Mouse (Mus musculus) embryonic facial prominence, embryonic 14.5 days (tissue): ENCODE measurements around the gene Pdia2. TPM values are rescaled to one million over a fixed set of nuclear protein-coding genes. Genes with fewer than 3 reads are reported as not detected.
"Not testable (repeated sequence)": the region's sequence is repeated elsewhere in the genome, so short reads cannot be mapped to it uniquely, and the experiment has no call there.

ENCODE experiments used
- ATAC-seq: fragments of 200-750 bp; cut with Nextera tagmentation; 2 replicates; pipeline ENCODE4 v1.8.0; 2017; ENCODE audit warnings: low read depth, moderate number of reproducible peaks, moderate TSS enrichment
- DNase-seq: peaks from one replicate; pipeline ENCODE4 v3.0.0-alpha.2; 2015; ENCODE audit warnings: low spot score
- H3K27ac ChIP-seq: fragments of 300-500 bp; sonication (generic); replicated peaks from 2 replicates; pipeline ENCODE4 v1.5.1; 2014; ENCODE audit warnings: low read depth, mild to moderate bottlenecking, low read length, moderate library complexity
- H3K27me3 ChIP-seq: fragments of 300-500 bp; sonication (generic); replicated peaks from 2 replicates; pipeline ENCODE4 v1.6.1; 2014; ENCODE audit warnings: low read length; ENCODE audit not compliant: control insufficient read depth, insufficient read depth
- H3K36me3 ChIP-seq: fragments of 300-500 bp; sonication (generic); 2 replicates; pipeline ENCODE4 v1.6.1; 2014; ENCODE audit warnings: low read length, mixed read lengths; ENCODE audit not compliant: control insufficient read depth, insufficient read depth
- H3K4me1 ChIP-seq: fragments of 300-500 bp; sonication (generic); 2 replicates; pipeline ENCODE4 v1.6.1; 2014; ENCODE audit warnings: antibody characterized with exemption, low read length; ENCODE audit not compliant: control insufficient read depth, insufficient read depth
- H3K4me2 ChIP-seq: fragments of 300-500 bp; sonication (generic); 2 replicates; pipeline ENCODE4 v1.6.1; 2014; ENCODE audit warnings: low read depth, mild to moderate bottlenecking, low read length, moderate library complexity, mixed read lengths
- H3K4me3 ChIP-seq: fragments of 300-500 bp; sonication (generic); 2 replicates; pipeline ENCODE4 v1.5.1; 2014; ENCODE audit warnings: low read depth, mild to moderate bottlenecking, low read length
- H3K9ac ChIP-seq: fragments of 300-500 bp; sonication (generic); 2 replicates; pipeline ENCODE4 v1.6.1; 2014; ENCODE audit warnings: low read depth, mild to moderate bottlenecking, low read length, moderate library complexity, mixed read lengths
- H3K9me3 ChIP-seq: fragments of 300-500 bp; sonication (generic); 2 replicates; pipeline ENCODE4 v1.6.1; 2016; ENCODE audit warnings: low read length; ENCODE audit not compliant: control insufficient read depth
- WGBS: fragments of 180-500 bp; shearing (Covaris S2); extraction: QIAGEN DNeasy Blood & Tissue Kit; methylation state at CpG from one replicate; pipeline ENCODE4 v1.1.7; 2014; 5-methylcytosine and 5-hydroxymethylcytosine counted together
- polyA plus RNA-seq: library from polyadenylated mRNA; unstranded; fragments of >200 nt; fragmentation: Nextera tagmentation; extraction: Ambion mirVana; gene quantifications from 2 replicates; pipeline ENCODE4 v1.2.1, GENCODE M21; 2014

The Pdia2 gene
- polyA plus RNA-seq, 1 experiment from 2014 or later = 0.85 TPM

DNA sequence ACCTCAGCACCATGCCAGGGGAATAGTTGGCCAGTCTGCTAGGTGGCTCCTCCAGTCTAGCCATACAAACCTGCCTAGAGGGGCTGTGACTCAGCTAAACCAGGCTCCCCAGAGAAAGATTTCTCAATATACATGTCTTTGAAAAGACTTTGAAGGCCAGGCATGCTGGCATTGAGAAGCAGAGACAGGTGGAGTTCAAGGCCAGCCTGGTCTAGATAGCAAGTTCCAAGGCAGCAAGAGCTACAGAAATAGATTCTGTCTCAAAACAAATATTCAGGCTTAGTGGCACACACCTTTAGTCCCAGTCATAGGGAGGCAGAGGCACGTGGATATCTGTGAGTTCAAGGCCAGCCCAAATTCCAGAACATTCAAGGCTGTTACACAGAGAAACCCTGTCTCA is 7.5 kb upstream of the Pdia2 start:
- Histone ChIP-seq H3K9ac (no peak overlapping the region), H3K4me2 (no peak overlapping the region), H3K27me3 (peaks cover 33% of the 10 kb centered on the region), H3K9me3 (no peaks in the 10 kb centered on the region), H3K4me3 (no peak overlapping the region), H3K36me3 (no peaks in the 10 kb centered on the region), H3K4me1 (peaks cover 7% of the 10 kb centered on the region; the same call in 1 of the 2 replicates), H3K27ac (no peak overlapping the region)
- no peak for DNase-seq
- ATAC-seq = no peak
- 39% methylated on average over 1 of the region's 1 CpGs for WGBS

GRCm38 (mm10) chr17:26204766-26205165 is 5.9 kb upstream of the Pdia2 start:
- 36% methylated on average over 10 of the region's 11 CpGs for WGBS
- Histone ChIP-seq H3K4me1 (peaks cover 7% of the 10 kb centered on the region; the same call in 1 of the 2 replicates), H3K4me2 (no peak overlapping the region), H3K9me3 (no peaks in the 10 kb centered on the region), H3K27me3 (peaks cover 48% of the 10 kb centered on the region), H3K27ac (no peak overlapping the region), H3K9ac (no peak overlapping the region), H3K4me3 (no peak overlapping the region), H3K36me3 (no peaks in the 10 kb centered on the region)
- DNase-seq = no peak
- ATAC-seq = no peak

DNA sequence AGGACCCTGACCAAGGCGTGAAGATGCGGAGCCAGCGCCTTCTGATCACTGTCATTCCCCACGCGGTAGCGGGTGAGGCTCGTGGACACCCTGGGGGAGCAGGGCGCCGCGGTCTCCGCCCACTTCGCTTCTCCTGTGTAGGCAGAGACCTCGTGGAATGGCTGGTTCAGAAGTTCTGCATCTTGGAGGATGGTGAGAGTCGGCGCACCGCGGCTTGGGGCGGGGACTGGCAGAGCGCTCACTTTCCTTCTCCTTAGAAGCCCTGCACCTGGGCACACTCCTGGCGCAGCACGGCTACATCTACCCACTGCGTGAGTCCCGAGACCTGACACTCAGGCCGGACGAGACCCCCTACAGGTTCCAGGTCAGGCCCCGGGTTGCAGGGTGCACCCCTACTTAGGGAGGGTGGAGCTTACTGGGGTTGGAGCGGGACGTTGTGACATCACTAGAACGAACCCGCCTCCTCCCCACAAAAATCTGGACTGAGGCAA is 4.5 kb upstream of the Pdia2 start:
- peak overlapping the region; percentile 96 for H3K4me2 ChIP-seq
- H3K4me1 ChIP-seq = peaks cover 7% of the 10 kb centered on the region; the same call in 1 of the 2 replicates
- H3K36me3 ChIP-seq = peaks cover under 1% of the 10 kb centered on the region; the same call in 1 of the 2 replicates
- peak overlapping the region; percentile 54 for H3K9ac ChIP-seq
- ATAC-seq (peak; percentile 16), DNase-seq (peak; percentile 40)
- no peaks in the 10 kb centered on the region for H3K9me3 ChIP-seq
- H3K27ac ChIP-seq = no peak overlapping the region
- WGBS = 1% methylated on average over 26 of the region's 30 CpGs
- H3K27me3 ChIP-seq = peaks cover 52% of the 10 kb centered on the region
- peak overlapping the region; percentile 52 for H3K4me3 ChIP-seq

- peaks cover 7% of the 10 kb centered on the region; the same call in 1 of the 2 replicates for H3K4me1 ChIP-seq
- DNase-seq = no peak
- peak within 1 kb of the TSS; percentile 96 for H3K4me2 ChIP-seq
- peak within 1 kb of the TSS; percentile 54 for H3K9ac ChIP-seq
- no peak within 1 kb of the TSS for H3K27ac ChIP-seq
- 2% methylated on average over 17 of the region's 22 CpGs for WGBS
- peak within 1 kb of the TSS; percentile 52 for H3K4me3 ChIP-seq
- H3K27me3 ChIP-seq = peaks cover 52% of the 10 kb centered on the region
- ATAC-seq = no peak; the same call in 1 of the 2 replicates
- no peaks in the 10 kb centered on the region for H3K9me3 ChIP-seq
- H3K36me3 ChIP-seq = peaks cover 6% of the 10 kb centered on the region; the same call in 1 of the 2 replicates
Measured at GRCm38 (mm10) chr17:26202737-26203136, 3.9 kb upstream of the Pdia2 start, which contains the start of gene Rgs11. Gene Rgs11 (plus strand): TSS chr17:26202951.

GRCm38 (mm10) chr17:26201998-26202397 is 3.1 kb upstream of the Pdia2 start:
- no peak for DNase-seq
- Histone ChIP-seq H3K9ac (no peak overlapping the region), H3K27me3 (peaks cover 52% of the 10 kb centered on the region), H3K4me2 (no peak overlapping the region), H3K4me1 (peaks cover 7% of the 10 kb centered on the region; the same call in 1 of the 2 replicates), H3K27ac (no peak overlapping the region), H3K36me3 (peaks cover 12% of the 10 kb centered on the region), H3K9me3 (no peaks in the 10 kb centered on the region), H3K4me3 (peak overlapping the region; percentile 3; the same call in 1 of the 2 replicates)
- no peak for ATAC-seq

- H3K9me3 ChIP-seq = no peaks in the 10 kb centered on the region
- DNase-seq (peak; percentile 68), ATAC-seq (peak; percentile 73)
- peaks cover 7% of the 10 kb centered on the region; the same call in 1 of the 2 replicates for H3K4me1 ChIP-seq
- under 1% methylated on average over 26 of the region's 92 CpGs for WGBS
- peak overlapping the region; percentile 96 for H3K4me2 ChIP-seq
- no peak overlapping the region for H3K27ac ChIP-seq
- H3K36me3 ChIP-seq = peaks cover 22% of the 10 kb centered on the region
- H3K4me3 ChIP-seq = peak overlapping the region; percentile 57
- H3K27me3 ChIP-seq = peaks cover 52% of the 10 kb centered on the region
- H3K9ac ChIP-seq = peak overlapping the region; percentile 69
Measured at GRCm38 (mm10) chr17:26200831-26201705, 2.2 kb upstream of the Pdia2 start.

DNA sequence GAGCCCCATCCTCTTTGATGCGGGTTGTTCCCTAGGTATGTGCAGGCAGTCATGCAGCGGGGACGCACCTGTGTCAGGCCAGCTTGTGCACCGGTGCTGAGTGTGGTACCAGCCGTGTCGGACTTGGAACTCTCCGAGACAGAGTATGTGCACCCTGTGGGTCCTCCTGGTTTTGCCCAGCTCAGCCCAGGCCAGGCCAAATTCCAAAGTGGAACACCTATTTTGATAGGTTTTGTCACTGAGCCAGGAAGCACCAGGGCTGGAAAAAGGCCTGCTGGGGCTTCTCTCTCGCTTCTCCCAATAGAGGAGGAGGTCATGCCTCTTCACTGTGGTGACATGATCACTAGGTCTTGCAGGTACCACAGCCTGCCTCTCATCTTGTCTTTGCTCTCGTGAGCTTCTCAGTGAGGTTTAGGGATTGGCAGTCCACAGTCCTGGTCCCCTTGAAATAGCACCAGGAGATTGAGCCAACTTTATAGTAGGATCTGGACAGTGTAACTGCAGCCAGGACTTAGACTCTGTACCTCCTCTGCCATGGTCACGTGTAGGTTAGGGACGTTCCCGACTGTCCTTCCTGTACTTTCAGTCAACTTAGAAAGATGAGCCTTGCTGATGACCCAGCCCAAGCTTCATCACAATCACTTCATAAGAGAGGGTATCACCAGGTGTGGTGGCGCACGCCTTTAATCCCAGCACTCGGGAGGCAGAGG is 6.3 kb downstream of the Pdia2 start:
- Histone ChIP-seq H3K4me1 (no peaks in the 10 kb centered on the region), H3K27ac (no peak overlapping the region), H3K4me3 (no peak overlapping the region), H3K27me3 (no peaks in the 10 kb centered on the region), H3K36me3 (peaks cover 95% of the 10 kb centered on the region), H3K4me2 (no peak overlapping the region), H3K9ac (no peak overlapping the region), H3K9me3 (no peaks in the 10 kb centered on the region)
- DNase-seq (no peak), ATAC-seq (no peak)
- WGBS = 98% methylated on average over 15 of the region's 15 CpGs

- H3K9me3 ChIP-seq, ATAC-seq, H3K9ac ChIP-seq, DNase-seq, H3K27me3 ChIP-seq, H3K4me2 ChIP-seq, H3K4me1 ChIP-seq, H3K4me3 ChIP-seq, H3K27ac ChIP-seq: not testable (repeated sequence)
- peaks cover 95% of the 10 kb centered on the region for H3K36me3 ChIP-seq
- WGBS = 86% methylated on average over 7 of the region's 7 CpGs
Measured at GRCm38 (mm10) chr17:26191486-26191885, 7.4 kb downstream of the Pdia2 start.
